Mouse (Mus musculus): Measurements from ENCODE around the gene N4bp1. TPM values are rescaled to one million over a fixed set of nuclear protein-coding genes. Genes with fewer than 3 reads are reported as not detected.

N4bp1 gene
- total RNA-seq, 4 experiments from 2014 or later = 15.8 to 17.9 (median 16.3) TPM

- no peak for DNase-seq (ENCODE audit: low spot score)
Observed at GRCm38 (mm10) chr8:86861516-86861915, 23.5 kb downstream of the N4bp1 start.

GRCm38 (mm10) chr8:86856248-86856647, 28.8 kb downstream of the N4bp1 start:
- DNase-seq (ENCODE audit: low spot score) = no peak

- DNase-seq (ENCODE audit: low spot score) = no peak
Observed at GRCm38 (mm10) chr8:86854686-86855085, 30.4 kb downstream of the N4bp1 start.

- DNase-seq (ENCODE audit: low spot score) = no peak
Observed at GRCm38 (mm10) chr8:86853989-86854373, 31.1 kb downstream of the N4bp1 start.

- no peak for DNase-seq (ENCODE audit: low spot score)
Observed at GRCm38 (mm10) chr8:86853266-86853988, 31.6 kb downstream of the N4bp1 start.

- no peak for DNase-seq (ENCODE audit: low spot score)
Observed at GRCm38 (mm10) chr8:86852491-86852890, 32.6 kb downstream of the N4bp1 start.

GRCm38 (mm10) chr8:86848876-86849275, 36.2 kb downstream of the N4bp1 start:
- DNase-seq (ENCODE audit: low spot score) = no peak

- DNase-seq (ENCODE audit: low spot score) = no peak
Observed at GRCm38 (mm10) chr8:86848401-86848800, 36.7 kb downstream of the N4bp1 start.

- no peak for DNase-seq (ENCODE audit: low spot score)
Observed at GRCm38 (mm10) chr8:86847091-86847490, 38.0 kb downstream of the N4bp1 start.

- DNase-seq (ENCODE audit: low spot score) = no peak
Observed at GRCm38 (mm10) chr8:86845875-86846274, 39.2 kb downstream of the N4bp1 start.

GRCm38 (mm10) chr8:86844856-86845255, 40.2 kb downstream of the N4bp1 start:
- no peak for DNase-seq (ENCODE audit: low spot score)

- peak; percentile 52 for DNase-seq (ENCODE audit: low spot score)
Observed at GRCm38 (mm10) chr8:86843896-86844295, 41.2 kb downstream of the N4bp1 start.

- no peak for DNase-seq (ENCODE audit: low spot score)
Observed at GRCm38 (mm10) chr8:86841556-86842309, 43.3 kb downstream of the N4bp1 start.

- no peak for DNase-seq (ENCODE audit: low spot score)
Observed at GRCm38 (mm10) chr8:86840120-86840693, 44.9 kb downstream of the N4bp1 start.

GRCm38 (mm10) chr8:86838707-86839438, 46.2 kb downstream of the N4bp1 start:
- no peak for DNase-seq (ENCODE audit: low spot score)

GRCm38 (mm10) chr8:86837234-86837633, 47.8 kb downstream of the N4bp1 start:
- DNase-seq (ENCODE audit: low spot score) = no peak

- no peak for DNase-seq (ENCODE audit: low spot score)
Observed at GRCm38 (mm10) chr8:86835881-86836280, 49.2 kb downstream of the N4bp1 start.

GRCm38 (mm10) chr8:86834496-86835260, 50.4 kb downstream of the N4bp1 start:
- DNase-seq (ENCODE audit: low spot score) = no peak

- DNase-seq (ENCODE audit: low spot score) = no peak
Observed at GRCm38 (mm10) chr8:86833937-86834336, 51.1 kb downstream of the N4bp1 start.

- no peak for DNase-seq (ENCODE audit: low spot score)
Observed at GRCm38 (mm10) chr8:86828925-86829324, 56.1 kb downstream of the N4bp1 start.

GRCm38 (mm10) chr8:86827199-86827598, 57.9 kb downstream of the N4bp1 start:
- no peak for DNase-seq (ENCODE audit: low spot score)

All from heart, adult 8-10 months (tissue).